Mouse (Mus musculus) stomach, postnatal 0 days (tissue): Measurements from ENCODE around the gene Prkab2. TPM values are rescaled to one million over a fixed set of nuclear protein-coding genes. Genes with fewer than 3 reads are reported as not detected.
A peak's percentile ranks its signal among the peaks of the same experiment; 100 is the strongest.

Experiments used
- ATAC-seq: fragments of 200-750 bp; cut with Nextera tagmentation; 2 replicates; pipeline ENCODE4 v1.8.0; 2017; ENCODE audit not compliant: low FRiP score, low TSS enrichment
- DNase-seq: peaks from one replicate; pipeline ENCODE4 v3.0.0-alpha.2; 2016; ENCODE audit warnings: low spot score
- H3K27ac ChIP-seq: fragments of 300-500 bp; sonication (generic); replicated peaks from 2 replicates; pipeline ENCODE4 v1.5.1; 2014; ENCODE audit warnings: mild to moderate bottlenecking, control low read depth
- H3K27me3 ChIP-seq: fragments of 300-500 bp; sonication (generic); 2 replicates; pipeline ENCODE4 v1.6.1; 2014; ENCODE audit warnings: low read length; ENCODE audit not compliant: control insufficient read depth, insufficient read depth
- H3K36me3 ChIP-seq: fragments of 300-500 bp; sonication (generic); 2 replicates; pipeline ENCODE4 v1.6.1; 2014; ENCODE audit warnings: low read length, mixed read lengths; ENCODE audit not compliant: control insufficient read depth, insufficient read depth
- H3K4me1 ChIP-seq: fragments of 300-500 bp; sonication (generic); replicated peaks from 2 replicates; pipeline ENCODE4 v1.6.1; 2014; ENCODE audit warnings: antibody characterized with exemption; ENCODE audit not compliant: control insufficient read depth, insufficient read depth
- H3K4me2 ChIP-seq: fragments of 300-500 bp; sonication (generic); replicated peaks from 2 replicates; pipeline ENCODE4 v1.6.1; 2014; ENCODE audit warnings: low read depth, mild to moderate bottlenecking, control low read depth, moderate library complexity
- H3K4me3 ChIP-seq: fragments of 300-500 bp; sonication (generic); 2 replicates; pipeline ENCODE4 v1.5.1; 2014; ENCODE audit warnings: low read depth, low read length, control low read depth
- H3K9ac ChIP-seq: fragments of 300-500 bp; sonication (generic); 2 replicates; pipeline ENCODE4 v1.6.1; 2014; ENCODE audit warnings: mild to moderate bottlenecking, low read length, control low read depth, mixed read lengths
- H3K9me3 ChIP-seq: fragments of 300-500 bp; sonication (generic); 2 replicates; pipeline ENCODE4 v1.6.1; 2016; ENCODE audit warnings: low read length; ENCODE audit not compliant: control insufficient read depth
- CTCF ChIP-seq: IDR thresholded peaks from 2 replicates; pipeline ENCODE4 v1.5.1; 2016; ENCODE audit warnings: antibody characterized with exemption, low read depth, mild to moderate bottlenecking, moderate library complexity
- EP300 ChIP-seq: optimal IDR thresholded peaks from 2 replicates; pipeline ENCODE3; 2016; ENCODE audit warnings: antibody characterized with exemption
- WGBS: fragments of 180-500 bp; shearing (Covaris S2); extraction: QIAGEN DNeasy Blood & Tissue Kit; methylation state at CpG from one replicate; pipeline ENCODE4 v1.1.7; 2014; 5-methylcytosine and 5-hydroxymethylcytosine counted together
- polyA plus RNA-seq: library from polyadenylated mRNA; unstranded; fragments of >200 nt; fragmentation: Nextera tagmentation; extraction: Ambion mirVana; gene quantifications from 2 replicates; pipeline ENCODE4 v1.2.1, GENCODE M21; 2015

Prkab2 gene
- polyA plus RNA-seq, 1 experiment from 2014 or later, result 4.8 TPM

- 90% methylated on average over 5 of the region's 5 CpGs for WGBS
- Histone ChIP-seq H3K4me1 (no peaks in the 10 kb centered on the region), H3K9me3 (no peaks in the 10 kb centered on the region), H3K27me3 (no peaks in the 10 kb centered on the region), H3K9ac (no peak overlapping the region), H3K4me2 (no peak overlapping the region), H3K27ac (no peak overlapping the region), H3K36me3 (no peaks in the 10 kb centered on the region), H3K4me3 (no peak overlapping the region)
- ATAC-seq (no peak), DNase-seq (no peak)
- TF ChIP-seq CTCF (no peak), EP300 (no peak)
Observed at GRCm38 (mm10) chr3:97653781-97654180, 4.2 kb upstream of the Prkab2 start.

- Histone ChIP-seq H3K27ac (no peak overlapping the region), H3K4me3 (no peak overlapping the region), H3K4me2 (no peak overlapping the region), H3K36me3 (no peaks in the 10 kb centered on the region), H3K9ac (no peak overlapping the region), H3K4me1 (0 out of 2 replicates have a peak, but pooled peaks cover 2% of the 10 kb centered on the region), H3K9me3 (no peaks in the 10 kb centered on the region), H3K27me3 (no peaks in the 10 kb centered on the region)
- WGBS, result 85% methylated on average over 8 of the region's 8 CpGs
- ATAC-seq (no peak), DNase-seq (peak; percentile 46)
- TF ChIP-seq CTCF, result peak; percentile 69
- TF ChIP-seq EP300, result no peak
Observed at GRCm38 (mm10) chr3:97654901-97655300, 3.1 kb upstream of the Prkab2 start.

GRCm38 (mm10) chr3:97658426-97659193 lies 617 bp downstream of the Prkab2 start:
- peak overlapping the region; percentile 61 for H3K27ac ChIP-seq
- ATAC-seq, result peak; percentile 56
- under 1% methylated on average over 44 of the region's 50 CpGs for WGBS

GRCm38 (mm10) chr3:97659746-97660145 lies 1.8 kb downstream of the Prkab2 start:
- 81% methylated on average over 7 of the region's 7 CpGs for WGBS
- TF ChIP-seq CTCF, result no peak
- no peak for TF ChIP-seq EP300
- no peaks in the 10 kb centered on the region for H3K9me3 ChIP-seq
- no peak overlapping the region for H3K9ac ChIP-seq
- H3K4me3 ChIP-seq, result peak overlapping the region; percentile 89
- H3K27ac ChIP-seq, result 0 out of 2 replicates have a peak overlapping the region, but pooled peaks have one; percentile 20
- 0 out of 2 replicates have a peak, but pooled peaks cover 2% of the 10 kb centered on the region for H3K4me1 ChIP-seq
- peak overlapping the region; percentile 82 for H3K4me2 ChIP-seq
- H3K27me3 ChIP-seq, result no peaks in the 10 kb centered on the region
- DNase-seq (peak; percentile 23), ATAC-seq (peak; percentile 20; the same call in 1 of the 2 replicates)
- H3K36me3 ChIP-seq, result peaks cover 2% of the 10 kb centered on the region; the same call in 1 of the 2 replicates

More at GRCm38 (mm10) chr3:97658426-97659193, 617 bp downstream of the Prkab2 start:
- Histone ChIP-seq H3K4me2 (peak overlapping the region; percentile 82), H3K9ac (peak overlapping the region; percentile 74), H3K9me3 (no peaks in the 10 kb centered on the region), H3K4me3 (peak overlapping the region; percentile 89), H3K36me3 (peaks cover 2% of the 10 kb centered on the region; the same call in 1 of the 2 replicates), H3K27me3 (no peaks in the 10 kb centered on the region), H3K4me1 (0 out of 2 replicates have a peak, but pooled peaks cover 2% of the 10 kb centered on the region)
- DNase-seq, result peak; percentile 21
- TF ChIP-seq CTCF, result no peak
- TF ChIP-seq EP300, result no peak

- no peak overlapping the region for H3K4me2 ChIP-seq
- 0 out of 2 replicates have a peak overlapping the region, but pooled peaks have one; percentile 35 for H3K27ac ChIP-seq
- H3K36me3 ChIP-seq, result peaks cover 5% of the 10 kb centered on the region; the same call in 1 of the 2 replicates
- H3K4me3 ChIP-seq, result no peak overlapping the region
- DNase-seq (no peak), ATAC-seq (no peak)
- H3K4me1 ChIP-seq, result 0 out of 2 replicates have a peak, but pooled peaks cover 2% of the 10 kb centered on the region
- WGBS, result 36% methylated on average over 8 of the region's 8 CpGs
- H3K9ac ChIP-seq, result no peak overlapping the region
- no peaks in the 10 kb centered on the region for H3K9me3 ChIP-seq
- H3K27me3 ChIP-seq, result no peaks in the 10 kb centered on the region
- TF ChIP-seq EP300, result no peak
- TF ChIP-seq CTCF, result no peak
Observed at GRCm38 (mm10) chr3:97661206-97661605, 3.2 kb downstream of the Prkab2 start.

- H3K27me3 ChIP-seq, result no peaks in the 10 kb centered on the region
- ATAC-seq (no peak), DNase-seq (no peak)
- H3K9ac ChIP-seq, result no peak overlapping the region
- H3K4me2 ChIP-seq, result no peak overlapping the region
- no peak overlapping the region for H3K27ac ChIP-seq
- WGBS, result 54% methylated on average over 9 of the region's 9 CpGs
- no peak for TF ChIP-seq EP300
- no peak for TF ChIP-seq CTCF
- H3K9me3 ChIP-seq, result no peaks in the 10 kb centered on the region
- peaks cover 15% of the 10 kb centered on the region; the same call in 1 of the 2 replicates for H3K36me3 ChIP-seq
- H3K4me3 ChIP-seq, result no peak overlapping the region
- no peaks in the 10 kb centered on the region for H3K4me1 ChIP-seq
Observed at GRCm38 (mm10) chr3:97665525-97665924, 7.5 kb downstream of the Prkab2 start.
